Mouse (Mus musculus) stomach, embryonic 16.5 days (tissue): Measurements from ENCODE around the gene Ap3d1. TPM values are rescaled to one million over a fixed set of nuclear protein-coding genes. Genes with fewer than 3 reads are reported as not detected.

ENCODE experiments used
- ATAC-seq: fragments of 200-750 bp; cut with Nextera tagmentation; 2 replicates; pipeline ENCODE4 v1.8.0; 2017; ENCODE audit warnings: moderate number of reproducible peaks, moderate TSS enrichment; ENCODE audit not compliant: insufficient read depth, low FRiP score
- H3K27ac ChIP-seq: fragments of 300-500 bp; sonication (generic); 2 replicates; pipeline ENCODE4 v1.5.1; 2014; ENCODE audit warnings: low read length
- H3K27me3 ChIP-seq: fragments of 300-500 bp; sonication (generic); 2 replicates; pipeline ENCODE4 v1.6.1; 2014; ENCODE audit warnings: low read length, control low read depth, mixed read lengths; ENCODE audit not compliant: control insufficient read depth, insufficient read depth
- H3K36me3 ChIP-seq: fragments of 300-500 bp; sonication (generic); 2 replicates; pipeline ENCODE4 v1.6.1; 2014; ENCODE audit warnings: low read length; ENCODE audit not compliant: control insufficient read depth, insufficient read depth
- H3K4me1 ChIP-seq: fragments of 300-500 bp; sonication (generic); 2 replicates; pipeline ENCODE4 v1.6.1; 2014; ENCODE audit warnings: low read length, control low read depth, mixed read lengths; ENCODE audit not compliant: control insufficient read depth, insufficient read depth
- H3K4me2 ChIP-seq: fragments of 300-500 bp; sonication (generic); 2 replicates; pipeline ENCODE4 v1.6.1; 2014; ENCODE audit warnings: low read depth, low read length, mixed read lengths
- H3K4me3 ChIP-seq: fragments of 300-500 bp; sonication (generic); replicated peaks from 2 replicates; pipeline ENCODE4 v1.5.1; 2014; ENCODE audit warnings: mild to moderate bottlenecking, low read length
- H3K9ac ChIP-seq: fragments of 300-500 bp; sonication (generic); 2 replicates; pipeline ENCODE4 v1.6.1; 2014; ENCODE audit warnings: low read length
- H3K9me3 ChIP-seq: fragments of 300-500 bp; sonication (generic); replicated peaks from 2 replicates; pipeline ENCODE4 v1.6.1; 2016; ENCODE audit warnings: low read length, control low read depth; ENCODE audit not compliant: control insufficient read depth
- WGBS: fragments of 180-500 bp; shearing (Covaris S2); extraction: QIAGEN DNeasy Blood & Tissue Kit; methylation state at CpG from one replicate; pipeline ENCODE4 v1.1.7; 2014; 5-methylcytosine and 5-hydroxymethylcytosine counted together
- polyA plus RNA-seq: library from polyadenylated mRNA; unstranded; fragments of >200 nt; fragmentation: Nextera tagmentation; extraction: Ambion mirVana; gene quantifications from 2 replicates; pipeline ENCODE4 v1.2.1, GENCODE M21; 2015

Ap3d1 gene
- polyA plus RNA-seq, 1 experiment from 2014 or later, result 66.3 TPM

DNA sequence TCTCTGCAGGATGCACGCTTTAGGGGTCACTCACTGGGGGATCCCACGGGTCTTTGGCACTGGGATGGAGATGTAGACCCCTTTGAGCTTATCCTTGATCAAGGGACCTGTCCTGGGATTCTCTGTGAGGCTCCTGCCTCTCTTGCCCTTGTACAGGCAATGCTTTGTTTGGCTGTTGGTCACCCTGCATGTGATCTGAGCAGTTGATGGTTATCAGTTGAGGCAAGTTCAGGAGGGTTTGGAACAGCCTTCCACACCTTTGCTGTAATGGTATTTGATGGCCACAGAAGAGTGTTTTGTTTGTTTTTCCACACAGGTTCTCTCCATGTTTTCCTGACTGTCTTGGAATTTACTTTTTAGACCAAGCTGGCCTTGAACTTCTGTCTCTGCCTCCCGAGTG is 19.8 kb upstream of the Ap3d1 start:
- Histone ChIP-seq H3K9me3 (no peaks in the 10 kb centered on the region), H3K27me3 (no peaks in the 10 kb centered on the region), H3K4me2 (no peak overlapping the region), H3K36me3 (0 out of 2 replicates have a peak, but pooled peaks cover 12% of the 10 kb centered on the region), H3K27ac (no peak overlapping the region), H3K9ac (no peak overlapping the region), H3K4me3 (no peak overlapping the region), H3K4me1 (peaks cover 37% of the 10 kb centered on the region)
- no peak for ATAC-seq
- 62% methylated on average over 3 of the region's 3 CpGs for WGBS

DNA sequence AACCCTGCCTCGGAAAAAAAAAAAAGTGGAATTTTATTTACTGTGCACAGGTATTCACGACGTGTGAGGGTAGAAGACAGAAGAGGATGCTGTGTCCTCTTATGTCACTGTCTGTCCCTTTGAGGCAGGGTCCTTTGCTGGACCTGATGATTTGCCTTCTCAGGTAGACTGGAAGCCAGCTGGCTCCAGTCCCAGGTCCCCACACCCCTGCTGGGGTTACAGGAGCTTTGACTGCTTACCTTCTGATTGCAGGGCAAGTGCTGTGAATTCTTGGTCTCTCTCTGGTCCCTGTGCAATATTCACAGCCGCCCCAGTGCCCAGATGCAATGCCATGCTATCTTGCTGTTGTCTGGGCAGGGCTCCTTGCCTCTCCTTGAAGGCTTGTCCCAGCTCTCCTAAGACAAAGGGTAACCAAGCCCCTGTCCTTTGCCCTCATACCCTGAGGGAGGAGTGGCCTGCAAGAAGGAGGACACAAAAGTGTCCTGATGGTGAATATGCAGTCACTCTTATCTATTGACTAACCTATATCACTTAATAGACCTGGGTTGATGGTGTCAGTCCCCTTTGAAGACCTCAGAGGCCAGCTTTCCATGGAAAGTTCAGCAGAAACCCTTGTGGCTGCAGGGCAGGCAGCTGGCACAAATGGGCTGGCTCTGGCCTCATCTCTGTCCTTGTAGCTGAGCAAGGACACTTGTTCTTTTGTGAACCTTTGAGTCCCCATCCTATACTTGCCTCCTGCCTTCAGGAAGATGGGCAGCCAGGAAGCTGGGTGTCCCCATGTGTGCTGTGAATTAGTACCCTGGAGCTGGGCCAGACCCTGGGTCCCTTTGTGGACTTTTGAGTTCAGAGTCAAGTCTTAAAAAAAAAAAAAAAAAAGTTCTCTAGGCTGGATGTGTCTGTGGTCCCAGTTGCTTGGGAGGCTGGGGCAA is 18.8 kb upstream of the Ap3d1 start:
- WGBS, result 71% methylated on average over 4 of the region's 4 CpGs
- Histone ChIP-seq H3K4me1 (peaks cover 44% of the 10 kb centered on the region), H3K9ac (no peak overlapping the region; the same call in 1 of the 2 replicates)

DNA sequence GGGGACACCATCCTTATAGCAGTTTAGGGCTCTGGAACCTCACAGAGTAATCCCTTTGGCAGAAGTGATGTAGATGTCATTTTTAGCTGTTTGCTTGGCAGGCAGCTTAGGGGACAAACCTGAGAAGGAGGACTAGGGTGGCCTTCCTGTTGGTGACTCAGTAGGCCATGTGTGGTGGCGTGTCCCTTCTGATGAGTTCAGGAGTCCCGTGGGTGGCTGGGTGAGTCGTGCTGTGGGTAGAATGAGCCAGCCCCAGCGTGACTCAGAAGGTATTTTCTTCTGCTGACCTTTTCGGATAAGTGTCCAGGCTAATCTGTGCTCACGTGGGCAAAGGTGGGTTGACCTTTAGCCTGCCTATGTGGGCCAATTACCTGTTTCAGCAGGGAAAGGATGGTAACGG is 16.6 kb upstream of the Ap3d1 start:
- H3K36me3 ChIP-seq, result no peaks in the 10 kb centered on the region
- H3K4me2 ChIP-seq, result no peak overlapping the region
- H3K4me1 ChIP-seq, result peaks cover 46% of the 10 kb centered on the region
- no peaks in the 10 kb centered on the region for H3K27me3 ChIP-seq
- no peaks in the 10 kb centered on the region for H3K9me3 ChIP-seq
- H3K4me3 ChIP-seq, result no peak overlapping the region
- no peak overlapping the region for H3K9ac ChIP-seq
- no peak for ATAC-seq
- 65% methylated on average over 7 of the region's 7 CpGs for WGBS
- H3K27ac ChIP-seq, result no peak overlapping the region

More for the DNA sequence above, 18.8 kb upstream of the Ap3d1 start:
- H3K4me2 ChIP-seq, result no peak overlapping the region
- 0 out of 2 replicates have a peak, but pooled peaks cover 8% of the 10 kb centered on the region for H3K36me3 ChIP-seq
- no peak overlapping the region for H3K4me3 ChIP-seq
- no peaks in the 10 kb centered on the region for H3K9me3 ChIP-seq
- H3K27ac ChIP-seq, result no peak overlapping the region; the same call in 1 of the 2 replicates
- no peak for ATAC-seq
- H3K27me3 ChIP-seq, result no peaks in the 10 kb centered on the region

- no peak overlapping the region; the same call in 1 of the 2 replicates for H3K4me2 ChIP-seq
- H3K9me3 ChIP-seq, result no peaks in the 10 kb centered on the region
- 34% methylated on average over 5 of the region's 5 CpGs for WGBS
- ATAC-seq, result no peak
- no peak overlapping the region for H3K4me3 ChIP-seq
- H3K9ac ChIP-seq, result no peak overlapping the region
- no peaks in the 10 kb centered on the region for H3K36me3 ChIP-seq
- no peak overlapping the region for H3K27ac ChIP-seq
- H3K4me1 ChIP-seq, result peaks cover 46% of the 10 kb centered on the region
- no peaks in the 10 kb centered on the region for H3K27me3 ChIP-seq
Observed at GRCm38 (mm10) chr10:80757717-80758116, 15.7 kb upstream of the Ap3d1 start.

DNA sequence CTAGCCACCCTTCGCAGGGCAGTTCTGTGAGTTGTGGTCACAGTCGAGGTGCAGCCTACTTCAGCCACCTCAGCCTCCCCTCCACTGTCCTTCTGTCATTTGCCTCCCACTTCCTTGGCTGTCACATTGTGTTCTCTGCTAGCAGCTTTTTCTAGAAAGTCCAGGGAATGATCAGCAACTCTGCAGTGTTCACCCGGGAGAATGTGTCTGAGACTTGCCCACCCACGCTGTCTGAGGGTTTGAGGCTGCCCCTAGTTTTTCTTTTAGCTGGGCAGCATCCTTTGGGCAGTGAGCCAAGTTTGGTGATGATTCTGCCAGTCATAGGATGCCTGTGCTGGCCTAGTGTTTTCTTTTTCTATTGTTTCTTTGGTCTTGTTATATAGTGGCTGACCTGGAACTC is 14.9 kb upstream of the Ap3d1 start:
- Histone ChIP-seq H3K9ac (peak overlapping the region; percentile 95), H3K4me3 (no peak overlapping the region), H3K36me3 (no peaks in the 10 kb centered on the region), H3K4me1 (peaks cover 54% of the 10 kb centered on the region), H3K27ac (no peak overlapping the region), H3K27me3 (no peaks in the 10 kb centered on the region), H3K4me2 (peak overlapping the region; percentile 98), H3K9me3 (no peaks in the 10 kb centered on the region)
- 61% methylated on average over 4 of the region's 4 CpGs for WGBS
- no peak for ATAC-seq

DNA sequence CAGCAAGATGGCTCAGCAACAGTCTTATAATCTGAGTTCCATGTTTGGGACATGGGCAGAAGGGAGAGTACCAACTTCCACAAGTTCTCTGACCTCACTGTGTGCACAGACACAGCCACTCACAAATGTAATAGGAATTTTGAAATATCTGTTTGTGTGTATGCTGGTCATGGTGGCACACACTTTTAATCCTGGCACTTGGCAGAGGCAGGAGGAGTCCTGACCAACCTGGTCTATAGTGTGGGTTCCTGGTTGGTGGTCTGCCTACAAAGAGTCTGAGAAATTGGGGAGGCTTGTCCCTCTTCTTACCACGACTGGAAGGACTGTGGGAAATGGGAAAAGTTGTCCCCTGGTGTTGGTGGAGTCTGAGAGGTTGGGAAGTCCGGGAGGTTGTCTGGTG is 14.4 kb upstream of the Ap3d1 start:
- 62% methylated on average over 2 of the region's 2 CpGs for WGBS
- Histone ChIP-seq H3K4me1 (peaks cover 54% of the 10 kb centered on the region), H3K9me3 (no peaks in the 10 kb centered on the region), H3K4me3 (peak overlapping the region; percentile 92), H3K27me3 (no peaks in the 10 kb centered on the region), H3K4me2 (peak overlapping the region; percentile 98), H3K27ac (no peak overlapping the region), H3K36me3 (no peaks in the 10 kb centered on the region), H3K9ac (peak overlapping the region; percentile 95)
- ATAC-seq, result no peak

GRCm38 (mm10) chr10:80756099-80756498 is 14.0 kb upstream of the Ap3d1 start:
- no peak overlapping the region for H3K27ac ChIP-seq
- H3K4me1 ChIP-seq, result peaks cover 50% of the 10 kb centered on the region
- H3K27me3 ChIP-seq, result no peaks in the 10 kb centered on the region
- ATAC-seq, result no peak
- peak overlapping the region; percentile 92 for H3K4me3 ChIP-seq
- no peaks in the 10 kb centered on the region for H3K9me3 ChIP-seq
- peak overlapping the region; percentile 95 for H3K9ac ChIP-seq
- no peaks in the 10 kb centered on the region for H3K36me3 ChIP-seq
- WGBS, result 21% methylated on average over 3 of the region's 3 CpGs
- peak overlapping the region; percentile 98 for H3K4me2 ChIP-seq

- H3K4me1 ChIP-seq, result peaks cover 47% of the 10 kb centered on the region
- WGBS, result under 1% methylated on average over 72 of the region's 75 CpGs
- no peaks in the 10 kb centered on the region for H3K36me3 ChIP-seq
- no peaks in the 10 kb centered on the region for H3K9me3 ChIP-seq
- peak overlapping the region; percentile 62 for H3K27ac ChIP-seq
- H3K4me2 ChIP-seq, result peak overlapping the region; percentile 98
- H3K27me3 ChIP-seq, result no peaks in the 10 kb centered on the region
- H3K4me3 ChIP-seq, result peak overlapping the region; percentile 92
- H3K9ac ChIP-seq, result peak overlapping the region; percentile 95
- ATAC-seq, result no peak
Observed at GRCm38 (mm10) chr10:80755291-80756015, 13.4 kb upstream of the Ap3d1 start.
